Mouse (Mus musculus) c-Kit-positive CD71-positive TER-119-negative erythroid progenitor cells, embryonic 14.5 days (primary cell): ENCODE measurements at regions not wholly inside any gene's neighbourhood (a gene's known extent, or its start where the extent isn't known, plus 50 kb on each side); places are given as distances from the start of the nearest gene placed in this dataset.

ENCODE experiments used
- DNase-seq: peaks from one replicate; pipeline ENCODE4 v3.0.0-alpha.2; 2013; ENCODE audit warnings: low read depth

- DNase-seq = no peak
These were observed 185.7 kb downstream of the Hace1 start for GRCm38 (mm10) chr10:45763160-45763955.

- no peak for DNase-seq
These were observed 202.1 kb downstream of the Hace1 start for GRCm38 (mm10) chr10:45779720-45780119.

GRCm38 (mm10) chr10:45783026-45783425 is 205.4 kb downstream of the Hace1 start:
- peak; percentile 27 for DNase-seq

- DNase-seq = no peak
These were observed 206.0 kb downstream of the Hace1 start for GRCm38 (mm10) chr10:45783461-45784149.

GRCm38 (mm10) chr10:45784150-45784479 is 206.5 kb downstream of the Hace1 start:
- DNase-seq = no peak

GRCm38 (mm10) chr10:45784575-45784974 is 206.9 kb downstream of the Hace1 start:
- DNase-seq = no peak

GRCm38 (mm10) chr10:45788356-45788755 is 210.7 kb downstream of the Hace1 start:
- DNase-seq = no peak

GRCm38 (mm10) chr10:45795582-45795981 is 218.0 kb downstream of the Hace1 start:
- DNase-seq = no peak

GRCm38 (mm10) chr10:45800070-45800851 is 222.6 kb downstream of the Hace1 start:
- DNase-seq = peak; percentile 25

- DNase-seq = no peak
These were observed 223.8 kb downstream of the Hace1 start for GRCm38 (mm10) chr10:45801463-45801862.

GRCm38 (mm10) chr10:45806984-45807827 is 229.6 kb downstream of the Hace1 start:
- DNase-seq = no peak

- peak; percentile 21 for DNase-seq
These were observed 234.3 kb downstream of the Hace1 start for GRCm38 (mm10) chr10:45811882-45812281.

- no peak for DNase-seq
These were observed 236.2 kb downstream of the Hace1 start for GRCm38 (mm10) chr10:45813804-45814203.

GRCm38 (mm10) chr10:45816679-45817078 is 239.1 kb downstream of the Hace1 start:
- DNase-seq = no peak

- no peak for DNase-seq
These were observed 243.5 kb downstream of the Hace1 start for GRCm38 (mm10) chr10:45820986-45821655.

- DNase-seq = no peak
These were observed 244.6 kb downstream of the Hace1 start for GRCm38 (mm10) chr10:45822251-45822650.

GRCm38 (mm10) chr10:45823612-45824011 is 246.0 kb downstream of the Hace1 start:
- DNase-seq = no peak

- DNase-seq = no peak
These were observed 271.0 kb downstream of the Hace1 start for GRCm38 (mm10) chr10:45848654-45849053.

- no peak for DNase-seq
These were observed 272.2 kb downstream of the Hace1 start for GRCm38 (mm10) chr10:45849841-45850240.

- DNase-seq = no peak
These were observed 273.0 kb downstream of the Hace1 start for GRCm38 (mm10) chr10:45850625-45851024.

GRCm38 (mm10) chr10:45852688-45853087 is 275.1 kb downstream of the Hace1 start:
- DNase-seq = no peak
